Mouse (Mus musculus): ENCODE data around the gene Ldhal6b. TPM values are rescaled to one million over a fixed set of nuclear protein-coding genes. Genes with fewer than 3 reads are reported as not detected.

Gene Ldhal6b
- polyA plus RNA-seq, 1 experiment: 0.75 TPM

DNA sequence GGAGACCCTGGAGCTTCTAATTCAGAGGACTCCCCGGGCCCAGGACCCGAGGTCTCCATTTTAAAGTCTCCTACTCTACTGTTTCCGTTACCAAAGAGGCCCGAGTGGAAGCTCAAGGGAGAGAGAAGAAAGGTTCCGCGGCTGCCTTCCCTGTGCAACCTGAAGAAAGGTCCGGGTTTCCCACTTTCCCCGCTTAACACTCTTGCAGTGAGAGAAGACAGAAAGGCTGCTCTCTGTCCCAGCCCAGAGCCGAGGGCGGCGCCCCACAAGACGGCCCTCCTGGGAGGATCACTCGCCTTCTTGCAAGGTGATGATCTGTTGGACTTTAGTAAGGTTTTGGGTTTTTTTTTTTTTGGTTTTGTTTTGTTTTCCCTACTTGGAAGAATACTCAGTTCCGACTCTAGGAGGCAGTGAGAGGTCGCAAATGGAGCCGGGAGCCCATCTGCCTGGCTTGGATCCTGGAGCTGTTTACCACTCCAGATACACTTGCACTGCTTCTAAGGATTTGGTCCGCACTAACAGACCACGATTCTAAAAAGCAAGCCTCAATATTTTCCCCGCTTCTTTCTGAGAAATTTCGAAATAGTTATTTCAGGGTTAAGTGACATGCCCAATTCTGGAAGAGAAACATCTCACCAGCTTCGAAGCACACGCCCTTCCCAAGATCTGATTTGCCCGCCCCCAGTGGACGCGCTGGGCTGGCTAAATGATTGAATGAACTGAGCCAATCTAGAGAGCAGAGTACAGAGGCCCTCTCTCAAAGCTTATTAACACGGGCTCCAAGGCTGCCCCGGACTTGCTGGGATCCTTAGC lies 21.8 kb upstream of the Ldhal6b start, which contains the start of gene Tmem242:
Gene Tmem242, minus strand, starts transcription at position 101 of the 813 bp plus-strand sequence.
- no peaks in the 10 kb centered on the region for H3K27me3 ChIP-seq (ENCODE audit: control insufficient read depth, insufficient read depth, low read length)
- TF ChIP-seq CTCF (IDR thresholded peaks at IDR 0.05; ENCODE audit: borderline replicate concordance, insufficient read depth, low read depth, low read length) (peak; percentile 84), POLR2A (IDR thresholded peaks at IDR 0.05; ENCODE audit: borderline replicate concordance, insufficient read depth, low read length) (peak; percentile 76; the same call in 1 of the 2 replicates)
- peak within 1 kb of the TSS; percentile 95 for H3K4me3 ChIP-seq (replicated peaks; ENCODE audit: insufficient read depth, low read depth, low read length)
- H3K27ac ChIP-seq (ENCODE audit: insufficient read depth, low read length): peak within 1 kb of the TSS; percentile 82
- DNase-seq: peak; percentile 89 to 96
- under 1% methylated on average over 27 of the region's 27 CpGs for WGBS
- no peaks in the 10 kb centered on the region; the same call in 1 of the 2 replicates for H3K4me1 ChIP-seq (ENCODE audit: control insufficient read depth, insufficient read depth, low read length)

DNA sequence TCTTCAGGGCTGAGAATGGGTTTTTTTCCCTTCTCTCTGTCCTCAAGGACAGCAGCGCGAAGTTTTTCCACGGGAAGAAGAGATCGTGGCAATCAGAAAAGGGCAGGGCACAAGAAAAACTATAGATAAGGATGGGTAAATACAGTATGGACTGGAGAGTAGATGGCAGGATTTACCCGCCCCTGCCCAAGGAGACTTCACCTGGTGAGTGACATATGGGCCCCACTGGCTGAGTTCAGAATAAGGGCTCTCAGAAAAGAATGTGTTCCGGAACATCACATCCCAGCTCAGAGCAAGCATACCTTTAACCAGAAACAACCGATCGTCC lies 21.2 kb upstream of the Ldhal6b start:
- DNase-seq: no peak
- Histone ChIP-seq H3K27ac (ENCODE audit: insufficient read depth, low read length) (peak overlapping the region; percentile 71), H3K4me3 (replicated peaks; ENCODE audit: insufficient read depth, low read depth, low read length) (peak overlapping the region; percentile 95), H3K27me3 (ENCODE audit: control insufficient read depth, insufficient read depth, low read length) (no peaks in the 10 kb centered on the region), H3K4me1 (ENCODE audit: control insufficient read depth, insufficient read depth, low read length) (no peaks in the 10 kb centered on the region; the same call in 1 of the 2 replicates)
- WGBS: under 1% methylated on average over 8 of the region's 8 CpGs
- TF ChIP-seq CTCF (IDR thresholded peaks at IDR 0.05; ENCODE audit: borderline replicate concordance, insufficient read depth, low read depth, low read length) (no peak), POLR2A (IDR thresholded peaks at IDR 0.05; ENCODE audit: borderline replicate concordance, insufficient read depth, low read length) (no peak)

DNA sequence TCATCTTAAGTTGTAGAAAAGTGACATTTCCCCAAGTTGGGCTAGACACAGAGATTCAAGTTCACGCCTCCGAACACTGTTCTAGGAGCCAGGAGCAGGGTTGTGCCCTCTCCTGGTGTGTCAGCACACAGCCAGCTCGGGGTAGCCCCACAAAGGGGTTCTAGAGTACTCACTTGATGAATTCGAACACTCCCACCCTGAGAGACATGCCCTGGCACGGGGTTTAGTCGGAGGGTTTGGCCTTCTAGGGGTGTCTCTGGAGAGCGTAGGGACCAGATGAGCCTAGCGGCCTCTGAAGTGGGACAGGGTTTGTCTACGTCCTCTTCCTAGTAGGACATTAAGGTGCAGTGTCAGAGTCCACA lies 11.2 kb upstream of the Ldhal6b start:
- H3K4me1 ChIP-seq (ENCODE audit: control insufficient read depth, insufficient read depth, low read length): no peaks in the 10 kb centered on the region
- no peak overlapping the region for H3K4me3 ChIP-seq (replicated peaks; ENCODE audit: insufficient read depth, low read depth, low read length)
- H3K27ac ChIP-seq (ENCODE audit: insufficient read depth, low read length): no peak overlapping the region
- TF ChIP-seq CTCF (IDR thresholded peaks at IDR 0.05; ENCODE audit: borderline replicate concordance, insufficient read depth, low read depth, low read length) (no peak), POLR2A (IDR thresholded peaks at IDR 0.05; ENCODE audit: borderline replicate concordance, insufficient read depth, low read length) (no peak)
- DNase-seq: no peak
- H3K27me3 ChIP-seq (ENCODE audit: control insufficient read depth, insufficient read depth, low read length): no peaks in the 10 kb centered on the region
- WGBS: 72% methylated on average over 9 of the region's 9 CpGs

DNA sequence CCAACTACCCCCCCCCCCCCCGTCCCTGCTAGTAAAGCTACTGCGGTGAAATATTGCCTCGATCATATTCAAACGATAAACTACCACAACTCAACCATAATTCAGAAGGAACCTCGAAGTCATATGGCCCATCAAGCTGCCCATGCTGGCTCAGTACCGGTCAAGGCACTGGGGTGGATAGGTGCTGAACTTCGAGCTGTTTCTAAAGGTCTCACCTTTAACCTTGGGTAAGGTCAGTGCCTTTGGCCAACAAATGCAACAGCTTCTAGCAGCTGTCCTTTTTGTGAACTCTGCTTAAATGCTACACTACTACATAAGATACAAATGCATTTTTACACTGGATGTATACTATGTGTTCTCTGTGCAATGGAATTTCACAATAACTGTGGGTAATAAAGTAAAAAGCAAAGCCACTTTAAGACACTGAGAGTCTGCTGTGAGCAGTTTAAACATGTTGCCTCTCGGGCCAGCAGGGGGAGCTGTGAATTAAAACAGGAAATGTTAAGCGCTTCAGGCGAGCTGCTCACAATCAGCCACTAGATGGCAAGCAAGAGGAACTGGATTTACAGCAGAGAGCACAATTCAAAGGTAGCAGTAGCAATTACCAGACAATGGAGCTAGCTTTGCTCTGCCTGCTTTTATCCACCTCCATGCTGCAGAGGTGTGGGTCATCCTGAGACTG lies 10.7 kb upstream of the Ldhal6b start:
- no peak overlapping the region for H3K27ac ChIP-seq (ENCODE audit: insufficient read depth, low read length)

DNA sequence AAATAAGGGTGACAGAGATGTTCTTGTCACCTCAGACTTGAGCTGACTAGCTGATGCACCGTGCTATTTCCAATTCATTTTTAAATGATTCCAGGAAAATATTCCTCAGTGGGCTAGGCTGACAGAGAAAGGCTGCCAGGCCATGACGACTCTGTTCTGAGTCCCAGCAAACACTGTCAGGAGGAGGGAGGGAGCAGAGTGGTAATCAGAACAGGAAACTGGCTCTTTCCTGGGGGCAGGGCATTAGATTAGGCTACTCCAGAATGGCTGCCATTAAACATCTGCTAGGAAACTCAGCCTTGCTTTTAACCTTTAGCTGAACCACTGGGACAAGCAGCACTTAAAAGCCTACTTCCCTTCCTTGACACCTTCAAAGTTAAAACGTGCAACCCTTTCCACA lies 6.6 kb upstream of the Ldhal6b start:
- TF ChIP-seq CTCF (IDR thresholded peaks at IDR 0.05; ENCODE audit: borderline replicate concordance, insufficient read depth, low read depth, low read length): no peak
- TF ChIP-seq POLR2A (IDR thresholded peaks at IDR 0.05; ENCODE audit: borderline replicate concordance, insufficient read depth, low read length): no peak
- Histone ChIP-seq H3K27me3 (ENCODE audit: control insufficient read depth, insufficient read depth, low read length) (no peaks in the 10 kb centered on the region), H3K4me1 (ENCODE audit: control insufficient read depth, insufficient read depth, low read length) (peaks cover 12% of the 10 kb centered on the region), H3K27ac (ENCODE audit: insufficient read depth, low read length) (no peak overlapping the region), H3K4me3 (replicated peaks; ENCODE audit: insufficient read depth, low read depth, low read length) (no peak overlapping the region)
- DNase-seq: no peak
- WGBS: 76% methylated on average over 3 of the region's 3 CpGs

More for the DNA sequence above, 10.7 kb upstream of the Ldhal6b start:
- Histone ChIP-seq H3K4me3 (replicated peaks; ENCODE audit: insufficient read depth, low read depth, low read length) (no peak overlapping the region), H3K27me3 (ENCODE audit: control insufficient read depth, insufficient read depth, low read length) (no peaks in the 10 kb centered on the region), H3K4me1 (ENCODE audit: control insufficient read depth, insufficient read depth, low read length) (peaks cover 2% of the 10 kb centered on the region)
- WGBS: 54% methylated on average over 10 of the region's 10 CpGs
- TF ChIP-seq POLR2A (IDR thresholded peaks at IDR 0.05; ENCODE audit: borderline replicate concordance, insufficient read depth, low read length) (no peak), CTCF (IDR thresholded peaks at IDR 0.05; ENCODE audit: borderline replicate concordance, insufficient read depth, low read depth, low read length) (peak; percentile 97)
- DNase-seq: peak; percentile 86 to 91

DNA sequence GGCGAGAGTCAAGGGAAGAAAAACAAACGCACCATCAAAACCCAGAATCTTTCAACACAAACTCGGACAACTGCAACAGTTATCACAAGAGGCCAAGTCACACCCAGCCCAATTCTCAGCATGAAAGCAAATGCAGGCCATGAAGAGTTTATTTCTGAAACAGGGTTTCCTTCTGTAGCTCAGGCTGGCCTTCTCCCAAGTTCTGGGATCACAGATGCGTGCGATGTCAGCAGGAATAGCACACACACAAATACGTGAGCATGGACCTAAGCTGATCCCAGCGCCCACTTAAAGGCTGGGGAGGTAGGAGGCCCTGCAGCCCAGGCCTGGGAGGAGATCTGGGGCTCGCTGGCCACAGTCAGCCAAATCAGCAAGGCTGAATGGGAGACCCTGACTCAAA lies 5.6 kb upstream of the Ldhal6b start:
- Histone ChIP-seq H3K27ac (ENCODE audit: insufficient read depth, low read length) (no peak overlapping the region), H3K27me3 (ENCODE audit: control insufficient read depth, insufficient read depth, low read length) (no peaks in the 10 kb centered on the region), H3K4me3 (replicated peaks; ENCODE audit: insufficient read depth, low read depth, low read length) (no peak overlapping the region), H3K4me1 (ENCODE audit: control insufficient read depth, insufficient read depth, low read length) (peaks cover 12% of the 10 kb centered on the region)
- peak in 1 of 2 experiments; percentile 44 for DNase-seq
- TF ChIP-seq CTCF (IDR thresholded peaks at IDR 0.05; ENCODE audit: borderline replicate concordance, insufficient read depth, low read depth, low read length): no peak
- TF ChIP-seq POLR2A (IDR thresholded peaks at IDR 0.05; ENCODE audit: borderline replicate concordance, insufficient read depth, low read length): no peak
- 16% methylated on average over 8 of the region's 8 CpGs for WGBS

DNA sequence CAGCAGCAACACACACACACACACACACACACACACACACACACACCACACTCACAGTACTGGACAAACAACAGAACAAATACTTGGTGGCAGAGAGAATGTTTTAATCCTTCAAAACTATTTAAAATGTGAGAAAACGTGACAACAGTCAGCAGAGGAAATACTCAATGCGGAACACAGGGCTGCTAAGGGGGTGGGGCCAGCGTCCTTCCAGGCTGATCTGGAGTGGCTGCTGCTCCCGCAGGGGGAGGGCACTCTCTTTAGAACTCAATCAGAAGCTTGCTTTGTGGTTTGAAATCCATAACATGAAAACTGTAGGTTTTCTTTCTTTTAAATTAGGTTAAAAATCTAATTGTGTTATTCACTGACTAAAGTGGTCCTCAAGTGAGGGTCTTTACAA lies 3.3 kb upstream of the Ldhal6b start:
- H3K27me3 ChIP-seq (ENCODE audit: control insufficient read depth, insufficient read depth, low read length): no peaks in the 10 kb centered on the region
- no peak for TF ChIP-seq POLR2A (IDR thresholded peaks at IDR 0.05; ENCODE audit: borderline replicate concordance, insufficient read depth, low read length)
- TF ChIP-seq CTCF (IDR thresholded peaks at IDR 0.05; ENCODE audit: borderline replicate concordance, insufficient read depth, low read depth, low read length): no peak
- no peak overlapping the region for H3K27ac ChIP-seq (ENCODE audit: insufficient read depth, low read length)
- no peak for DNase-seq
- H3K4me3 ChIP-seq (replicated peaks; ENCODE audit: insufficient read depth, low read depth, low read length): no peak overlapping the region
- WGBS: 85% methylated on average over 4 of the region's 4 CpGs
- peaks cover 12% of the 10 kb centered on the region for H3K4me1 ChIP-seq (ENCODE audit: control insufficient read depth, insufficient read depth, low read length)
